Mouse (Mus musculus) neural tube, embryonic 11.5 days (tissue): ENCODE data around the gene Ip6k2. TPM values are rescaled to one million over a fixed set of nuclear protein-coding genes. Genes with fewer than 3 reads are reported as not detected.

Experiments used
- ATAC-seq: fragments of 200-750 bp; cut with Nextera tagmentation; 2 replicates; pipeline ENCODE4 v1.8.0; 2017; ENCODE audit warnings: moderate number of reproducible peaks, mild to moderate bottlenecking, moderate TSS enrichment, moderate library complexity; ENCODE audit not compliant: insufficient read depth, low FRiP score, low TSS enrichment
- DNase-seq: peaks from one replicate; pipeline ENCODE4 v3.0.0-alpha.2; 2015; ENCODE audit warnings: low spot score
- H3K27ac ChIP-seq: fragments of 300-500 bp; sonication (generic); 2 replicates; pipeline ENCODE4 v1.5.1; 2014; ENCODE audit warnings: low read depth, mild to moderate bottlenecking, low read length
- H3K27me3 ChIP-seq: fragments of 300-500 bp; sonication (generic); 2 replicates; pipeline ENCODE4 v1.6.1; 2014; ENCODE audit warnings: mild to moderate bottlenecking, low read length, mixed read lengths; ENCODE audit not compliant: control insufficient read depth, insufficient read depth
- H3K36me3 ChIP-seq: fragments of 300-500 bp; sonication (generic); 2 replicates; pipeline ENCODE4 v1.6.1; 2014; ENCODE audit warnings: mild to moderate bottlenecking, low read length, moderate library complexity, mixed read lengths; ENCODE audit not compliant: control insufficient read depth, insufficient read depth
- H3K4me1 ChIP-seq: fragments of 300-500 bp; sonication (generic); 2 replicates; pipeline ENCODE4 v1.6.1; 2014; ENCODE audit warnings: low read length, mixed read lengths; ENCODE audit not compliant: control insufficient read depth, insufficient read depth
- H3K4me2 ChIP-seq: fragments of 300-500 bp; sonication (generic); 2 replicates; pipeline ENCODE4 v1.6.1; 2014; ENCODE audit warnings: low read depth, mild to moderate bottlenecking, moderate library complexity
- H3K4me3 ChIP-seq: fragments of 300-500 bp; sonication (generic); 2 replicates; pipeline ENCODE4 v1.5.1; 2014; ENCODE audit warnings: low read depth, low read length
- H3K9ac ChIP-seq: fragments of 300-500 bp; sonication (generic); 2 replicates; pipeline ENCODE4 v1.6.1; 2014; ENCODE audit warnings: mild to moderate bottlenecking, low read length
- H3K9me3 ChIP-seq: fragments of 300-500 bp; sonication (generic); 2 replicates; pipeline ENCODE4 v1.6.1; 2016; ENCODE audit warnings: low read length; ENCODE audit not compliant: control insufficient read depth
- WGBS: fragments of 180-500 bp; shearing (Covaris S2); extraction: QIAGEN DNeasy Blood & Tissue Kit; methylation state at CpG from one replicate; pipeline ENCODE4 v1.1.7; 2014; 5-methylcytosine and 5-hydroxymethylcytosine counted together
- polyA plus RNA-seq: library from polyadenylated mRNA; unstranded; fragments of >200 nt; fragmentation: Nextera tagmentation; extraction: Ambion mirVana; gene quantifications from 2 replicates; pipeline ENCODE4 v1.2.1, GENCODE M21; 2014

Ip6k2 gene
- polyA plus RNA-seq, 1 experiment from 2014 or later, result 129 TPM

- H3K27me3 ChIP-seq, result peaks cover 40% of the 10 kb centered on the region
- DNase-seq (no peak), ATAC-seq (no peak)
- H3K27ac ChIP-seq, result no peak overlapping the region
- H3K9ac ChIP-seq, result no peak overlapping the region
- H3K4me3 ChIP-seq, result peak overlapping the region; percentile 39
- WGBS, result 7% methylated on average over 23 of the region's 23 CpGs
- peaks cover 2% of the 10 kb centered on the region; the same call in 1 of the 2 replicates for H3K36me3 ChIP-seq
- H3K4me2 ChIP-seq, result peak overlapping the region; percentile 78
- no peaks in the 10 kb centered on the region for H3K9me3 ChIP-seq
- peaks cover 15% of the 10 kb centered on the region for H3K4me1 ChIP-seq
These were observed 48.0 kb downstream of the Ip6k2 start for GRCm38 (mm10) chr9:108831637-108832036.

- Histone ChIP-seq H3K9me3 (no peaks in the 10 kb centered on the region), H3K4me2 (peak overlapping the region; percentile 78), H3K27me3 (peaks cover 36% of the 10 kb centered on the region), H3K4me3 (peak overlapping the region; percentile 39), H3K4me1 (peaks cover 11% of the 10 kb centered on the region), H3K27ac (0 out of 2 replicates have a peak overlapping the region, but pooled peaks have one; percentile 34), H3K9ac (no peak overlapping the region), H3K36me3 (peaks cover 2% of the 10 kb centered on the region; the same call in 1 of the 2 replicates)
- ATAC-seq (peak; percentile 93), DNase-seq (peak; percentile 92)
- WGBS, result 7% methylated on average over 46 of the region's 46 CpGs
These were observed 49.0 kb downstream of the Ip6k2 start for GRCm38 (mm10) chr9:108832390-108833108.

- WGBS, result 17% methylated on average over 14 of the region's 14 CpGs
- no peaks in the 10 kb centered on the region for H3K9me3 ChIP-seq
- H3K4me3 ChIP-seq, result no peak overlapping the region
- no peaks in the 10 kb centered on the region; the same call in 1 of the 2 replicates for H3K36me3 ChIP-seq
- H3K4me2 ChIP-seq, result no peak overlapping the region
- DNase-seq (no peak), ATAC-seq (no peak)
- H3K9ac ChIP-seq, result no peak overlapping the region
- no peak overlapping the region for H3K27ac ChIP-seq
- H3K4me1 ChIP-seq, result no peaks in the 10 kb centered on the region
- no peaks in the 10 kb centered on the region for H3K27me3 ChIP-seq
These were observed 59.4 kb downstream of the Ip6k2 start for GRCm38 (mm10) chr9:108842989-108843388.

- DNase-seq (no peak), ATAC-seq (no peak)
- no peaks in the 10 kb centered on the region for H3K9me3 ChIP-seq
- no peaks in the 10 kb centered on the region for H3K27me3 ChIP-seq
- H3K36me3 ChIP-seq, result no peaks in the 10 kb centered on the region
- H3K4me1 ChIP-seq, result no peaks in the 10 kb centered on the region
- 67% methylated on average over 5 of the region's 5 CpGs for WGBS
- H3K4me3 ChIP-seq, result no peak overlapping the region
- no peak overlapping the region for H3K27ac ChIP-seq
- no peak overlapping the region for H3K9ac ChIP-seq
- no peak overlapping the region for H3K4me2 ChIP-seq
These were observed 61.8 kb downstream of the Ip6k2 start for GRCm38 (mm10) chr9:108845390-108845789.

- no peak for ATAC-seq
- no peaks in the 10 kb centered on the region for H3K36me3 ChIP-seq
These were observed 63.8 kb downstream of the Ip6k2 start for GRCm38 (mm10) chr9:108847374-108847773.

GRCm38 (mm10) chr9:108848419-108848818 is 64.8 kb downstream of the Ip6k2 start:
- no peak overlapping the region for H3K4me2 ChIP-seq
- H3K4me1 ChIP-seq, result no peaks in the 10 kb centered on the region
- H3K9ac ChIP-seq, result no peak overlapping the region
- DNase-seq (no peak), ATAC-seq (no peak)
- H3K9me3 ChIP-seq, result no peaks in the 10 kb centered on the region
- no peak overlapping the region for H3K27ac ChIP-seq
- no peaks in the 10 kb centered on the region for H3K27me3 ChIP-seq
- WGBS, result 83% methylated on average over 17 of the region's 17 CpGs
- H3K4me3 ChIP-seq, result no peak overlapping the region
- H3K36me3 ChIP-seq, result no peaks in the 10 kb centered on the region

More at GRCm38 (mm10) chr9:108847374-108847773, 63.8 kb downstream of the Ip6k2 start:
- Histone ChIP-seq H3K4me1 (no peaks in the 10 kb centered on the region), H3K27me3 (no peaks in the 10 kb centered on the region), H3K9me3 (no peaks in the 10 kb centered on the region), H3K4me2 (no peak overlapping the region), H3K4me3 (no peak overlapping the region), H3K27ac (no peak overlapping the region), H3K9ac (no peak overlapping the region)
- DNase-seq, result no peak
- 82% methylated on average over 4 of the region's 4 CpGs for WGBS

GRCm38 (mm10) chr9:108852976-108853375 is 69.4 kb downstream of the Ip6k2 start, which contains the start of gene Slc26a6:
Gene Slc26a6 (plus strand): TSS chr9:108853283.
- 94% methylated on average over 3 of the region's 3 CpGs for WGBS
- Histone ChIP-seq H3K9me3 (no peaks in the 10 kb centered on the region), H3K27ac (0 out of 2 replicates have a peak within 1 kb of the TSS, but pooled peaks have one; percentile 27), H3K4me3 (peak within 1 kb of the TSS; percentile 70), H3K36me3 (no peaks in the 10 kb centered on the region), H3K4me2 (peak within 1 kb of the TSS; percentile 93), H3K9ac (peak within 1 kb of the TSS; percentile 66), H3K27me3 (no peaks in the 10 kb centered on the region), H3K4me1 (peaks cover 5% of the 10 kb centered on the region; the same call in 1 of the 2 replicates)
- no peak for DNase-seq
- ATAC-seq, result no peak

GRCm38 (mm10) chr9:108853635-108854240 is 70.1 kb downstream of the Ip6k2 start:
- Histone ChIP-seq H3K9ac (peak overlapping the region; percentile 66), H3K27me3 (no peaks in the 10 kb centered on the region), H3K27ac (0 out of 2 replicates have a peak overlapping the region, but pooled peaks have one; percentile 27), H3K4me1 (peaks cover 5% of the 10 kb centered on the region; the same call in 1 of the 2 replicates), H3K4me3 (peak overlapping the region; percentile 70), H3K4me2 (peak overlapping the region; percentile 93), H3K36me3 (no peaks in the 10 kb centered on the region), H3K9me3 (no peaks in the 10 kb centered on the region)
- WGBS, result 3% methylated on average over 25 of the region's 25 CpGs
- DNase-seq (peak; percentile 92), ATAC-seq (peak; percentile 86)
